Mouse (Mus musculus): ENCODE results near the gene Ttll5. TPM values are rescaled to one million over a fixed set of nuclear protein-coding genes. Genes with fewer than 3 reads are reported as not detected.
A peak's percentile ranks its signal among the peaks of the same experiment; 100 is the strongest.

Gene Ttll5
- polyA plus RNA-seq, 1 experiment from 2014 or later = 3.7 TPM

GRCm38 (mm10) chr12:85910811-85911210 lies 86.4 kb downstream of the Ttll5 start:
- no peaks in the 10 kb centered on the region for H3K27me3 ChIP-seq (ENCODE audit: control insufficient read depth, insufficient read depth, low read length)
- DNase-seq (ENCODE audit: low spot score) (no peak), ATAC-seq (ENCODE audit: low FRiP score, low TSS enrichment) (no peak)
- no peak overlapping the region for H3K27ac ChIP-seq (replicated peaks)
- no peak overlapping the region for H3K4me3 ChIP-seq (ENCODE audit: low read depth, low read length)
- H3K4me2 ChIP-seq (replicated peaks; ENCODE audit: low read depth) = no peak overlapping the region
- no peaks in the 10 kb centered on the region for H3K9me3 ChIP-seq (ENCODE audit: control insufficient read depth, low read length)
- H3K36me3 ChIP-seq (ENCODE audit: control insufficient read depth, insufficient read depth, low read length) = no peaks in the 10 kb centered on the region
- WGBS = 70% methylated on average over 6 of the region's 6 CpGs
- H3K4me1 ChIP-seq (replicated peaks; ENCODE audit: control insufficient read depth, insufficient read depth) = no peaks in the 10 kb centered on the region
- no peak for TF ChIP-seq EP300 (optimal IDR thresholded peaks at IDR 0.05)
- no peak for TF ChIP-seq CTCF (IDR thresholded peaks at IDR 0.05; ENCODE audit: low read depth)
- no peak overlapping the region for H3K9ac ChIP-seq (ENCODE audit: low read length)

GRCm38 (mm10) chr12:85912712-85913504 lies 88.4 kb downstream of the Ttll5 start:
- 79% methylated on average over 13 of the region's 13 CpGs for WGBS
- no peak for DNase-seq (ENCODE audit: low spot score)
- Histone ChIP-seq H3K27me3 (ENCODE audit: control insufficient read depth, insufficient read depth, low read length) (no peaks in the 10 kb centered on the region), H3K4me3 (ENCODE audit: low read depth, low read length) (no peak overlapping the region), H3K9ac (ENCODE audit: low read length) (no peak overlapping the region), H3K9me3 (ENCODE audit: control insufficient read depth, low read length) (no peaks in the 10 kb centered on the region), H3K4me2 (replicated peaks; ENCODE audit: low read depth) (no peak overlapping the region), H3K36me3 (ENCODE audit: control insufficient read depth, insufficient read depth, low read length) (no peaks in the 10 kb centered on the region), H3K27ac (replicated peaks) (no peak overlapping the region), H3K4me1 (replicated peaks; ENCODE audit: control insufficient read depth, insufficient read depth) (no peaks in the 10 kb centered on the region)
- no peak for ATAC-seq (ENCODE audit: low FRiP score, low TSS enrichment)
- TF ChIP-seq EP300 (optimal IDR thresholded peaks at IDR 0.05) (no peak), CTCF (IDR thresholded peaks at IDR 0.05; ENCODE audit: low read depth) (no peak)

GRCm38 (mm10) chr12:85926897-85927296 lies 102.4 kb downstream of the Ttll5 start:
- Histone ChIP-seq H3K4me2 (replicated peaks; ENCODE audit: low read depth) (no peak overlapping the region), H3K9ac (ENCODE audit: low read length) (no peak overlapping the region), H3K27ac (replicated peaks) (no peak overlapping the region), H3K9me3 (ENCODE audit: control insufficient read depth, low read length) (no peaks in the 10 kb centered on the region), H3K27me3 (ENCODE audit: control insufficient read depth, insufficient read depth, low read length) (no peaks in the 10 kb centered on the region), H3K4me1 (replicated peaks; ENCODE audit: control insufficient read depth, insufficient read depth) (no peaks in the 10 kb centered on the region), H3K36me3 (ENCODE audit: control insufficient read depth, insufficient read depth, low read length) (no peaks in the 10 kb centered on the region), H3K4me3 (ENCODE audit: low read depth, low read length) (no peak overlapping the region)
- no peak for DNase-seq (ENCODE audit: low spot score)
- no peak for ATAC-seq (ENCODE audit: low FRiP score, low TSS enrichment)
- no peak for TF ChIP-seq CTCF (IDR thresholded peaks at IDR 0.05; ENCODE audit: low read depth)
- TF ChIP-seq EP300 (optimal IDR thresholded peaks at IDR 0.05) = no peak
- WGBS = 47% methylated on average over 4 of the region's 4 CpGs

- Histone ChIP-seq H3K9me3 (ENCODE audit: control insufficient read depth, low read length) (no peaks in the 10 kb centered on the region), H3K27me3 (ENCODE audit: control insufficient read depth, insufficient read depth, low read length) (no peaks in the 10 kb centered on the region), H3K36me3 (ENCODE audit: control insufficient read depth, insufficient read depth, low read length) (0 out of 2 replicates have a peak, but pooled peaks cover 4% of the 10 kb centered on the region), H3K9ac (ENCODE audit: low read length) (no peak overlapping the region), H3K4me1 (replicated peaks; ENCODE audit: control insufficient read depth, insufficient read depth) (no peaks in the 10 kb centered on the region), H3K4me2 (replicated peaks; ENCODE audit: low read depth) (no peak overlapping the region), H3K27ac (replicated peaks) (no peak overlapping the region), H3K4me3 (ENCODE audit: low read depth, low read length) (no peak overlapping the region)
- TF ChIP-seq EP300 (optimal IDR thresholded peaks at IDR 0.05) (no peak), CTCF (IDR thresholded peaks at IDR 0.05; ENCODE audit: low read depth) (no peak)
- no peak for DNase-seq (ENCODE audit: low spot score)
- 77% methylated on average over 10 of the region's 10 CpGs for whole genome bisulfite sequencing
- ATAC-seq (ENCODE audit: low FRiP score, low TSS enrichment) = no peak
Observed at GRCm38 (mm10) chr12:85928513-85928912, 104.1 kb downstream of the Ttll5 start.

GRCm38 (mm10) chr12:85929711-85930110 lies 105.3 kb downstream of the Ttll5 start:
- Histone ChIP-seq H3K36me3 (ENCODE audit: control insufficient read depth, insufficient read depth, low read length) (0 out of 2 replicates have a peak, but pooled peaks cover 7% of the 10 kb centered on the region), H3K4me1 (replicated peaks; ENCODE audit: control insufficient read depth, insufficient read depth) (no peaks in the 10 kb centered on the region), H3K27ac (replicated peaks) (no peak overlapping the region), H3K4me2 (replicated peaks; ENCODE audit: low read depth) (no peak overlapping the region), H3K9ac (ENCODE audit: low read length) (no peak overlapping the region), H3K27me3 (ENCODE audit: control insufficient read depth, insufficient read depth, low read length) (no peaks in the 10 kb centered on the region), H3K9me3 (ENCODE audit: control insufficient read depth, low read length) (no peaks in the 10 kb centered on the region), H3K4me3 (ENCODE audit: low read depth, low read length) (no peak overlapping the region)
- no peak for ATAC-seq (ENCODE audit: low FRiP score, low TSS enrichment)
- 37% methylated on average over 4 of the region's 4 CpGs for WGBS
- DNase-seq (ENCODE audit: low spot score) = no peak
- TF ChIP-seq EP300 (optimal IDR thresholded peaks at IDR 0.05) = no peak
- TF ChIP-seq CTCF (IDR thresholded peaks at IDR 0.05; ENCODE audit: low read depth) = no peak

GRCm38 (mm10) chr12:85930713-85931112 lies 106.3 kb downstream of the Ttll5 start:
- H3K4me3 ChIP-seq (ENCODE audit: low read depth, low read length) = no peak overlapping the region
- 86% methylated on average over 3 of the region's 3 CpGs for WGBS
- DNase-seq (ENCODE audit: low spot score) (no peak), ATAC-seq (ENCODE audit: low FRiP score, low TSS enrichment) (no peak)
- H3K4me1 ChIP-seq (replicated peaks; ENCODE audit: control insufficient read depth, insufficient read depth) = no peaks in the 10 kb centered on the region
- H3K9ac ChIP-seq (ENCODE audit: low read length) = no peak overlapping the region
- 0 out of 2 replicates have a peak, but pooled peaks cover 7% of the 10 kb centered on the region for H3K36me3 ChIP-seq (ENCODE audit: control insufficient read depth, insufficient read depth, low read length)
- H3K27me3 ChIP-seq (ENCODE audit: control insufficient read depth, insufficient read depth, low read length) = no peaks in the 10 kb centered on the region
- H3K9me3 ChIP-seq (ENCODE audit: control insufficient read depth, low read length) = no peaks in the 10 kb centered on the region
- TF ChIP-seq CTCF (IDR thresholded peaks at IDR 0.05; ENCODE audit: low read depth) (peak; percentile 23; the same call in 1 of the 2 replicates), EP300 (optimal IDR thresholded peaks at IDR 0.05) (no peak)
- no peak overlapping the region for H3K4me2 ChIP-seq (replicated peaks; ENCODE audit: low read depth)
- H3K27ac ChIP-seq (replicated peaks) = no peak overlapping the region

Measured in stomach, postnatal 0 days (tissue).